Mouse (Mus musculus): ENCODE data around the gene Ywhae. TPM values are rescaled to one million over a fixed set of nuclear protein-coding genes. Genes with fewer than 3 reads are reported as not detected.
"Not testable (repeated sequence)": the region's sequence is repeated elsewhere in the genome, so short reads cannot be mapped to it uniquely, and the experiment has no call there.

Ywhae gene
- polyA plus RNA-seq, 1 experiment from 2014 or later, result 218 TPM

- no peaks in the 10 kb centered on the region for H3K27me3 ChIP-seq
- no peak overlapping the region for H3K4me3 ChIP-seq (replicated peaks)
- 85% methylated on average over 2 of the region's 2 CpGs for WGBS (ENCODE audit: insufficient replicate concordance)
- no peak for ATAC-seq (ENCODE audit: insufficient read depth)
- no peak overlapping the region for H3K9ac ChIP-seq
- H3K4me1 ChIP-seq (replicated peaks), result no peaks in the 10 kb centered on the region
- H3K4me2 ChIP-seq, result no peak overlapping the region
- no peak overlapping the region for H3K27ac ChIP-seq (replicated peaks)
- peaks cover 85% of the 10 kb centered on the region for H3K36me3 ChIP-seq (replicated peaks)
- H3K9me3 ChIP-seq (replicated peaks), result no peaks in the 10 kb centered on the region
These were observed 28.9 kb upstream of the Ywhae start for GRCm38 (mm10) chr11:75703748-75704147.

- no peak overlapping the region for H3K9ac ChIP-seq
- H3K4me2 ChIP-seq, result no peak overlapping the region
- no peak overlapping the region for H3K27ac ChIP-seq (replicated peaks)
- 59% methylated on average over 1 of the region's 1 CpGs for WGBS (ENCODE audit: insufficient replicate concordance)
- H3K9me3 ChIP-seq (replicated peaks), result no peaks in the 10 kb centered on the region
- H3K4me1 ChIP-seq (replicated peaks), result no peaks in the 10 kb centered on the region
- H3K27me3 ChIP-seq, result no peaks in the 10 kb centered on the region
- no peak for ATAC-seq (ENCODE audit: insufficient read depth)
- H3K4me3 ChIP-seq (replicated peaks), result no peak overlapping the region
- no peaks in the 10 kb centered on the region for H3K36me3 ChIP-seq (replicated peaks)
These were observed 18.7 kb upstream of the Ywhae start for GRCm38 (mm10) chr11:75713949-75714348.

- no peak for ATAC-seq (ENCODE audit: insufficient read depth)
- H3K27me3 ChIP-seq, result no peaks in the 10 kb centered on the region
- H3K4me2 ChIP-seq, result no peak overlapping the region
- no peak overlapping the region for H3K9ac ChIP-seq
- WGBS (ENCODE audit: insufficient replicate concordance), result 55% methylated on average over 12 of the region's 12 CpGs
- no peaks in the 10 kb centered on the region for H3K4me1 ChIP-seq (replicated peaks)
- H3K4me3 ChIP-seq (replicated peaks), result no peak overlapping the region
- no peaks in the 10 kb centered on the region for H3K36me3 ChIP-seq (replicated peaks)
- no peaks in the 10 kb centered on the region for H3K9me3 ChIP-seq (replicated peaks)
- no peak overlapping the region for H3K27ac ChIP-seq (replicated peaks)
These were observed 17.1 kb upstream of the Ywhae start for GRCm38 (mm10) chr11:75715556-75715955.

GRCm38 (mm10) chr11:75716661-75717325, 15.9 kb upstream of the Ywhae start:
- H3K27me3 ChIP-seq, result no peaks in the 10 kb centered on the region
- WGBS (ENCODE audit: insufficient replicate concordance), result 71% methylated on average over 8 of the region's 8 CpGs
- ATAC-seq (ENCODE audit: insufficient read depth), result no peak
- no peak overlapping the region for H3K27ac ChIP-seq (replicated peaks)
- no peaks in the 10 kb centered on the region for H3K4me1 ChIP-seq (replicated peaks)
- H3K9ac ChIP-seq, result no peak overlapping the region
- H3K4me2 ChIP-seq, result no peak overlapping the region
- no peaks in the 10 kb centered on the region for H3K9me3 ChIP-seq (replicated peaks)
- 0 out of 2 replicates have a peak, but pooled peaks cover 2% of the 10 kb centered on the region for H3K36me3 ChIP-seq (replicated peaks)
- no peak overlapping the region for H3K4me3 ChIP-seq (replicated peaks)

GRCm38 (mm10) chr11:75722339-75722738, 10.3 kb upstream of the Ywhae start:
- H3K9me3 ChIP-seq (replicated peaks), result no peaks in the 10 kb centered on the region; the same call in 1 of the 2 replicates
- ATAC-seq (ENCODE audit: insufficient read depth), result no peak
- no peak overlapping the region for H3K27ac ChIP-seq (replicated peaks)
- WGBS (ENCODE audit: insufficient replicate concordance), result 38% methylated on average over 4 of the region's 4 CpGs
- no peak overlapping the region for H3K4me2 ChIP-seq
- no peaks in the 10 kb centered on the region for H3K4me1 ChIP-seq (replicated peaks)
- no peak overlapping the region for H3K9ac ChIP-seq
- 0 out of 2 replicates have a peak, but pooled peaks cover 2% of the 10 kb centered on the region for H3K36me3 ChIP-seq (replicated peaks)
- H3K4me3 ChIP-seq (replicated peaks), result no peak overlapping the region
- no peaks in the 10 kb centered on the region for H3K27me3 ChIP-seq

GRCm38 (mm10) chr11:75727168-75727567, 5.5 kb upstream of the Ywhae start:
- peaks cover 13% of the 10 kb centered on the region for H3K4me1 ChIP-seq (replicated peaks)
- no peak for ATAC-seq (ENCODE audit: insufficient read depth)
- H3K9me3 ChIP-seq (replicated peaks), result no peaks in the 10 kb centered on the region; the same call in 1 of the 2 replicates
- 31% methylated on average over 2 of the region's 2 CpGs for WGBS (ENCODE audit: insufficient replicate concordance)
- H3K4me2 ChIP-seq, result no peak overlapping the region
- H3K27ac ChIP-seq (replicated peaks), result no peak overlapping the region
- H3K36me3 ChIP-seq (replicated peaks), result no peaks in the 10 kb centered on the region
- no peak overlapping the region for H3K9ac ChIP-seq
- no peak overlapping the region for H3K4me3 ChIP-seq (replicated peaks)
- H3K27me3 ChIP-seq, result 0 out of 2 replicates have a peak, but pooled peaks cover 5% of the 10 kb centered on the region

- WGBS (ENCODE audit: insufficient replicate concordance), result 75% methylated on average over 6 of the region's 6 CpGs
- ATAC-seq (ENCODE audit: insufficient read depth), result not testable (repeated sequence)
These were observed 5.0 kb upstream of the Ywhae start for GRCm38 (mm10) chr11:75727659-75728058.

GRCm38 (mm10) chr11:75733227-75733940, 715 bp downstream of the Ywhae start:
- peak overlapping the region; percentile 83 for H3K9ac ChIP-seq
- 0 out of 2 replicates have a peak, but pooled peaks cover 5% of the 10 kb centered on the region for H3K27me3 ChIP-seq
- no peaks in the 10 kb centered on the region for H3K9me3 ChIP-seq (replicated peaks)
- H3K4me1 ChIP-seq (replicated peaks), result peaks cover 50% of the 10 kb centered on the region
- H3K27ac ChIP-seq (replicated peaks), result peak overlapping the region; percentile 83
- peak overlapping the region; percentile 76 for H3K4me3 ChIP-seq (replicated peaks)
- peak overlapping the region; percentile 97 for H3K4me2 ChIP-seq
- under 1% methylated on average over 50 of the region's 52 CpGs for WGBS (ENCODE audit: insufficient replicate concordance)
- ATAC-seq (ENCODE audit: insufficient read depth), result peak; percentile 65
- H3K36me3 ChIP-seq (replicated peaks), result peaks cover 3% of the 10 kb centered on the region

More at GRCm38 (mm10) chr11:75727659-75728058, 5.0 kb upstream of the Ywhae start:
- H3K4me1 ChIP-seq (replicated peaks), result peaks cover 16% of the 10 kb centered on the region
- not testable (repeated sequence) for H3K9ac ChIP-seq; H3K4me3 ChIP-seq (replicated peaks); H3K27ac ChIP-seq (replicated peaks); H3K4me2 ChIP-seq; H3K27me3 ChIP-seq; H3K9me3 ChIP-seq (replicated peaks); H3K36me3 ChIP-seq (replicated peaks)

GRCm38 (mm10) chr11:75735462-75736252, 3.0 kb downstream of the Ywhae start:
- Histone ChIP-seq H3K4me3 (replicated peaks) (no peak overlapping the region), H3K4me1 (replicated peaks) (peaks cover 68% of the 10 kb centered on the region)
- WGBS (ENCODE audit: insufficient replicate concordance), result 72% methylated on average over 5 of the region's 5 CpGs

GRCm38 (mm10) chr11:75736978-75737377, 4.3 kb downstream of the Ywhae start:
- H3K4me2 ChIP-seq, result no peak overlapping the region
- peaks cover 76% of the 10 kb centered on the region for H3K4me1 ChIP-seq (replicated peaks)
- WGBS (ENCODE audit: insufficient replicate concordance), result 54% methylated on average over 3 of the region's 3 CpGs
- no peak overlapping the region for H3K9ac ChIP-seq
- H3K9me3 ChIP-seq (replicated peaks), result no peaks in the 10 kb centered on the region
- ATAC-seq (ENCODE audit: insufficient read depth), result no peak
- H3K27me3 ChIP-seq, result no peaks in the 10 kb centered on the region
- H3K36me3 ChIP-seq (replicated peaks), result peaks cover 14% of the 10 kb centered on the region
- H3K27ac ChIP-seq (replicated peaks), result no peak overlapping the region
- H3K4me3 ChIP-seq (replicated peaks), result no peak overlapping the region

More at GRCm38 (mm10) chr11:75735462-75736252, 3.0 kb downstream of the Ywhae start:
- Histone ChIP-seq H3K27me3 (no peaks in the 10 kb centered on the region), H3K4me2 (peak overlapping the region; percentile 97; the same call in 1 of the 2 replicates), H3K9me3 (replicated peaks) (no peaks in the 10 kb centered on the region), H3K27ac (replicated peaks) (no peak overlapping the region), H3K36me3 (replicated peaks) (peaks cover 8% of the 10 kb centered on the region), H3K9ac (no peak overlapping the region)
- no peak for ATAC-seq (ENCODE audit: insufficient read depth)
